Mouse (Mus musculus) liver, embryonic 14.5 days (tissue): ENCODE measurements around the gene Gdap2.

Experiments
- CTCF ChIP-seq: IDR thresholded peaks from 2 replicates; pipeline ENCODE4 v1.5.1; 2016; ENCODE audit warnings: antibody characterized with exemption, low read depth, control low read depth
- EP300 ChIP-seq: IDR thresholded peaks from 2 replicates; pipeline ENCODE4 v1.6.1; 2016; ENCODE audit warnings: antibody characterized with exemption, low read depth

DNA sequence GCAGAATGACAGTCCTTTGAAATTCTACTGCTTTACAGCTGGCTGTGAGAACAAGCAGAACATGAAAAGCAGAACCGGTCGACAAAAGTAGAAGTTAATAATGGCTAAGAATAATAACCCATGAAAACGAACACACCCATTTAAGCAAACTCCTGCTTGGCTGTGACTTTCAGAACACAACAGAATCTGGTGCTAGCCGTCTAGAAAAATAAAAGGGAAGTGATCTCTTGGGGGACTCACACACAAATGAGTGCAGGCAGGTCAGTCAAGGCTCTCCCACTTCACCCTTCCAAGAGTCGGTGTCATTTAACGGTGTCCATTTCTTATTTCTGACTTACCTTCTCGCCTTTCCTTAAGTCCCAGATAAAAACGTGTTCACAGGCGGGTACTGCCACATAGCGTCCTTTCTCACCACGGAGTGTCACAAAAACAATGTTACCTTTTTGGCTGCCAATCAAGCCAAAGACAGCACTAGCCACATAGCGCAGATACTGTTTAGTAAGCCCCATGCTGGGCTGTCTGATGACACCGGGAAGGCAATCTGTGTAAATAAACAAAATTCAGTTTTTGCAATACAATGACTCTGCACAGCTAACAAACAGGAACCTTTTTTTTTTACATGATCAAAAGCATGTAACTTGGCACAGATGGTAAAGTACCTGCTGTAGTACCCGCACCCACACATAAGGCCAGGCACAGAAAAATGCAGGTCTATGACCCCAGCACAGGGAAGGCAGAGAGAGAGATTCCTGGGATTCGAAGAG is 1.3 kb upstream of the Gdap2 start:
- TF ChIP-seq EP300 (no peak), CTCF (no peak)
